Mouse (Mus musculus): Measurements from ENCODE around the gene Zbtb3.

DNA sequence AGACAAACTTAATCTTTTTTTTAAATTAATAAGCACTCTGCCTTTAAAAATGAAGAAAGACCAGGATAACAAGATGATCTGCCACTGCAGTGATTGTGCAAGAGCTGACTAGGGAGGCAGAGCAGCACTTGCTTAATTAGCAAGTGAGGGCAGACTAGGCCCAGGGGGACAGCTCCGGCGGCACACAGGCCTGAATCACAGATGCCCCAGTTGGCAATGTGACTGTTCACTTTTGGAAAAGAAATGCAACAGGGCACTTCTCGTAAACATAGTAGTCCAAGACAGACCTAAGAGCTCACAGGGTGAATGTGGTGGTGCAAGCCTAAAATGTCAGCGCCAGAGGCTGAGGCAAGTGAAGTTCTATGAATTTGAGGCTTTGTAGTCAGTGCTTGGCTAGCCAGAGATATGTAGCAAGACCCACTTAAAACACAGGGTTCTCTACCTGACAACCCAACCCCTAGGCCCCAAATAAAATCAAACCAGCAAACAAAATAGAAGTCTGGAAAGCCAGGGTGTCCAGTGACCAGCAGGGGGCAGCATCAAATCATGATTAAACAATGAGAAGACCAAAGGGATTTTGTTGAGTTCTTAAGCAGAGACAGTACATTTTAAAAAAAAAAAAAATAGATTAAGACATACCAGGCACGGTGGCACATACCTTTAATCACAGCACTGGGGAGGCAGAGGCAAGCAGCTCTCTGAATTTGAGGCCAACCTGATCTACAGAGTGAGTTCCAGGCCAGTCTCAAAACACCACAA, 42.2 kb downstream of the Zbtb3 start:
- peak; percentile 39 for TF ChIP-seq CTCF (IDR thresholded peaks at IDR 0.05; ENCODE audit: control insufficient read depth, insufficient read depth, low read length)
- no peak for TF ChIP-seq POLR2A (IDR thresholded peaks at IDR 0.05; ENCODE audit: borderline replicate concordance, control insufficient read depth, low read depth, low read length)

Data from bone marrow, adult 2 months (tissue).